ENCODE assay signal across 8 mouse cellular contexts in the genomic region with DNA sequence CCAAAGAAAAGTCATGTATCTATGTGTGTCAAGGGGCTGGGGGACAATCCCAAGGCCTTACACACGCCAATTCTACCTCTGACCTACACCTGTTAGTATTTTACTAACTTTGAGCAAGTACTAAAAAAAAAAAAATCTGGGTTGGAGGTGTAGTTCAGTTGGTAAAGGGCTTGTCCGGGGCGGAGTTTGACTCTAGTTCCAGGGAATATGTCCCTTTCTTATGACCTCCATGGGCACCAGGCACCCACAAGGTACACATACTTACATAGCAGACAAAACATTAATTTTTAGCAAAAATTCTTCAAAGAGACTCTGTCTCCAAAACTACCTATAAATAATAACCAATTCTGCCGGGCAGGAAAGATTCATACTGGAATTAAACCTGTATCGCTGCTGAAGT. TPM values are rescaled to one million over a fixed set of nuclear protein-coding genes. Genes with fewer than 3 reads are reported as not detected.
DNase-seq lines count a peak whose midpoint lies in the region; ATAC-seq and TF ChIP-seq lines count a peak whose summit lies in the region.

No protein-coding gene starts in this region.

- no peaks in the 10 kb centered on the region for H3K9me3 ChIP-seq in lung, embryonic 16.5 days (ENCODE audit: control insufficient read depth, low read length)
- H3K9me3 ChIP-seq in forebrain, embryonic 12.5 days: no peaks in the 10 kb centered on the region
- no peaks in the 10 kb centered on the region for H3K9me3 ChIP-seq in limb, embryonic 11.5 days (ENCODE audit: control insufficient read depth, low read length)

- WGBS in lung, embryonic 16.5 days: 21% methylated on average over 5 of the region's 5 CpGs
- 52% methylated on average over 5 of the region's 5 CpGs for WGBS in forebrain, embryonic 12.5 days
- WGBS in limb, embryonic 11.5 days: 45% methylated on average over 5 of the region's 5 CpGs
- WGBS in olfactory bulb, adult 2 months: 36% methylated on average over 5 of the region's 5 CpGs

- no peak for TF ChIP-seq CTCF in olfactory bulb, adult 2 months (IDR thresholded peaks at IDR 0.05; ENCODE audit: insufficient read depth, low read depth, low read length)

- peak overlapping the region; percentile 88 for H3K4me2 ChIP-seq in lung, embryonic 16.5 days (ENCODE audit: low read depth, low read length)
- H3K4me2 ChIP-seq in forebrain, embryonic 12.5 days: peak overlapping the region; percentile 63
- H3K4me2 ChIP-seq in limb, embryonic 11.5 days (ENCODE audit: low read depth, severe bottlenecking): peak overlapping the region; percentile 79

- H3K9ac ChIP-seq in lung, embryonic 16.5 days (ENCODE audit: low read length): peak overlapping the region; percentile 98
- peak overlapping the region; percentile 91 for H3K9ac ChIP-seq in forebrain, embryonic 12.5 days
- H3K9ac ChIP-seq in limb, embryonic 11.5 days (ENCODE audit: low read length): peak overlapping the region; percentile 92

- peak overlapping the region; percentile 95 for H3K4me3 ChIP-seq in lung, embryonic 16.5 days (ENCODE audit: low read length)
- H3K4me3 ChIP-seq in forebrain, embryonic 12.5 days (replicated peaks): peak overlapping the region; percentile 93
- H3K4me3 ChIP-seq in limb, embryonic 11.5 days (ENCODE audit: low read depth, low read length): peak overlapping the region; percentile 93
- peak overlapping the region; percentile 64 for H3K4me3 ChIP-seq in olfactory bulb, adult 2 months (ENCODE audit: insufficient read depth, low read depth, low read length)

- no peak for DNase-seq in lung, postnatal 4 days
- no peak for DNase-seq in limb, embryonic 11.5 days (ENCODE audit: low spot score)
- no peak for DNase-seq in ovary, postnatal 14 days (ENCODE audit: low spot score)
- DNase-seq in urinary bladder, adult 2 months (ENCODE audit: low spot score): no peak
- DNase-seq in ovary, postnatal 10 days (ENCODE audit: low spot score): no peak

- no peaks in the 10 kb centered on the region for H3K27me3 ChIP-seq in lung, embryonic 16.5 days (ENCODE audit: control insufficient read depth, insufficient read depth, low read depth, low read length)
- no peaks in the 10 kb centered on the region for H3K27me3 ChIP-seq in forebrain, embryonic 12.5 days
- no peaks in the 10 kb centered on the region for H3K27me3 ChIP-seq in limb, embryonic 11.5 days (ENCODE audit: control insufficient read depth, insufficient read depth, low read length)

- ATAC-seq in lung, embryonic 16.5 days (ENCODE audit: low read depth): no peak
- ATAC-seq in forebrain, embryonic 12.5 days (ENCODE audit: low FRiP score): no peak
- ATAC-seq in limb, embryonic 11.5 days (ENCODE audit: insufficient number of reproducible peaks, low FRiP score, low TSS enrichment, low read depth): no peak

- peaks cover 4% of the 10 kb centered on the region for H3K36me3 ChIP-seq in lung, embryonic 16.5 days (ENCODE audit: control insufficient read depth, insufficient read depth, low read length)
- H3K36me3 ChIP-seq in forebrain, embryonic 12.5 days (replicated peaks): peaks cover 38% of the 10 kb centered on the region
- H3K36me3 ChIP-seq in limb, embryonic 11.5 days (ENCODE audit: control insufficient read depth, insufficient read depth, low read length): peaks cover 2% of the 10 kb centered on the region; the same call in 1 of the 2 replicates

- H3K4me1 ChIP-seq in lung, embryonic 16.5 days (replicated peaks; ENCODE audit: control insufficient read depth, insufficient read depth, low read length): peaks cover 16% of the 10 kb centered on the region
- peaks cover 41% of the 10 kb centered on the region for H3K4me1 ChIP-seq in forebrain, embryonic 12.5 days
- peaks cover 3% of the 10 kb centered on the region; the same call in 1 of the 2 replicates for H3K4me1 ChIP-seq in limb, embryonic 11.5 days (ENCODE audit: control insufficient read depth, insufficient read depth, low read length)
- peaks cover 3% of the 10 kb centered on the region; the same call in 1 of the 2 replicates for H3K4me1 ChIP-seq in olfactory bulb, adult 2 months (ENCODE audit: control insufficient read depth, insufficient read depth, low read length)

- peak overlapping the region; percentile 93; the same call in 1 of the 2 replicates for H3K27ac ChIP-seq in lung, embryonic 16.5 days (ENCODE audit: low read length)
- H3K27ac ChIP-seq in forebrain, embryonic 12.5 days: peak overlapping the region; percentile 81; the same call in 1 of the 2 replicates
- no peak overlapping the region for H3K27ac ChIP-seq in limb, embryonic 11.5 days (replicated peaks; ENCODE audit: low read depth, low read length)
- no peak overlapping the region for H3K27ac ChIP-seq in olfactory bulb, adult 2 months (ENCODE audit: insufficient read depth, low read depth, low read length)

- no peak for TF ChIP-seq POLR2A in olfactory bulb, adult 2 months (IDR thresholded peaks at IDR 0.05; ENCODE audit: insufficient read depth, low read depth, low read length)

RNA-seq across cellular contexts. Expression of a gene that starts 1.1 kb away (rescaled TPM):
- 817 and 840 TPM in 2 replicates for polyA plus RNA-seq in lung, embryonic 16.5 days (2015; fragmentation: Nextera tagmentation; extraction: Ambion mirVana)
- 513 and 521 TPM in 2 replicates for polyA plus RNA-seq in forebrain, embryonic 12.5 days (2016; fragmentation: Nextera tagmentation; extraction: Ambion mirVana)
- 677 and 736 TPM in 2 replicates for polyA plus RNA-seq in limb, embryonic 11.5 days (2014; fragmentation: Nextera tagmentation; extraction: Ambion mirVana)
- polyA plus RNA-seq in olfactory bulb, adult 2 months (2012; ENCODE audit: insufficient read depth, insufficient read length, low replicate concordance, missing spikeins): 1,277 TPM in 1 of 2 replicates, not detected in the other
- polyA plus RNA-seq in urinary bladder, adult 2 months (2012; rRNA removed): 520 and 554 TPM in 2 replicates

RNA-seq across cellular contexts. Expression of a gene that starts 22.6 kb away (rescaled TPM):
- polyA plus RNA-seq in lung, embryonic 16.5 days (2015; fragmentation: Nextera tagmentation; extraction: Ambion mirVana): 101 and 111 TPM in 2 replicates
- 296 TPM in 2 replicates for polyA plus RNA-seq in forebrain, embryonic 12.5 days (2016; fragmentation: Nextera tagmentation; extraction: Ambion mirVana)
- polyA plus RNA-seq in limb, embryonic 11.5 days (2014; fragmentation: Nextera tagmentation; extraction: Ambion mirVana): 402 and 418 TPM in 2 replicates
- polyA plus RNA-seq in olfactory bulb, adult 2 months (2012; ENCODE audit: insufficient read depth, insufficient read length, low replicate concordance, missing spikeins): not detected in 2 replicates
- 10.2 and 11.7 TPM in 2 replicates for polyA plus RNA-seq in urinary bladder, adult 2 months (2012; rRNA removed)

RNA-seq across cellular contexts. Expression of a gene that starts 35.0 kb away (rescaled TPM):
- polyA plus RNA-seq in lung, embryonic 16.5 days (2015; fragmentation: Nextera tagmentation; extraction: Ambion mirVana): 1,438 and 1,494 TPM in 2 replicates
- 914 and 930 TPM in 2 replicates for polyA plus RNA-seq in forebrain, embryonic 12.5 days (2016; fragmentation: Nextera tagmentation; extraction: Ambion mirVana)
- polyA plus RNA-seq in limb, embryonic 11.5 days (2014; fragmentation: Nextera tagmentation; extraction: Ambion mirVana): 1,258 and 1,286 TPM in 2 replicates
- polyA plus RNA-seq in olfactory bulb, adult 2 months (2012; ENCODE audit: insufficient read depth, insufficient read length, low replicate concordance, missing spikeins): 633 TPM in 1 of 2 replicates, not detected in the other
- 456 and 471 TPM in 2 replicates for polyA plus RNA-seq in urinary bladder, adult 2 months (2012; rRNA removed)

RNA-seq across cellular contexts. Expression of a gene that starts 53.9 kb away (rescaled TPM):
- 17.6 and 22.5 TPM in 2 replicates for polyA plus RNA-seq in lung, embryonic 16.5 days (2015; fragmentation: Nextera tagmentation; extraction: Ambion mirVana)
- 2.5 and 4.6 TPM in 2 replicates for polyA plus RNA-seq in forebrain, embryonic 12.5 days (2016; fragmentation: Nextera tagmentation; extraction: Ambion mirVana)
- polyA plus RNA-seq in limb, embryonic 11.5 days (2014; fragmentation: Nextera tagmentation; extraction: Ambion mirVana): 1.3 and 1.6 TPM in 2 replicates
- polyA plus RNA-seq in olfactory bulb, adult 2 months (2012; ENCODE audit: insufficient read depth, insufficient read length, low replicate concordance, missing spikeins): not detected in 2 replicates
- 17.2 and 22.3 TPM in 2 replicates for polyA plus RNA-seq in urinary bladder, adult 2 months (2012; rRNA removed)

RNA-seq across cellular contexts. Expression of a gene that starts 57.8 kb away (rescaled TPM):
- polyA plus RNA-seq in lung, embryonic 16.5 days (2015; fragmentation: Nextera tagmentation; extraction: Ambion mirVana): 21.5 and 23.5 TPM in 2 replicates
- polyA plus RNA-seq in forebrain, embryonic 12.5 days (2016; fragmentation: Nextera tagmentation; extraction: Ambion mirVana): 36.0 and 37.3 TPM in 2 replicates
- 24.0 and 27.7 TPM in 2 replicates for polyA plus RNA-seq in limb, embryonic 11.5 days (2014; fragmentation: Nextera tagmentation; extraction: Ambion mirVana)
- not detected in 2 replicates for polyA plus RNA-seq in olfactory bulb, adult 2 months (2012; ENCODE audit: insufficient read depth, insufficient read length, low replicate concordance, missing spikeins)
- polyA plus RNA-seq in urinary bladder, adult 2 months (2012; rRNA removed): 16.8 and 18.0 TPM in 2 replicates

Comparison
In these comparisons a context has a peak if more than half of its experiments do, and no peak if none do; other contexts are left out.
1. H3K27ac ChIP-seq: peak in lung, embryonic 16.5 days (single experiment) and forebrain, embryonic 12.5 days (single experiment); none in limb, embryonic 11.5 days (single experiment) and olfactory bulb, adult 2 months (single experiment).
2. Peak in every context shown above with its lines, with median percentiles within 50 percentile points of each other: H3K4me2 ChIP-seq, H3K4me3 ChIP-seq and H3K9ac ChIP-seq.